ENCODE assay signal across 8 mouse cellular contexts in the genomic region with DNA sequence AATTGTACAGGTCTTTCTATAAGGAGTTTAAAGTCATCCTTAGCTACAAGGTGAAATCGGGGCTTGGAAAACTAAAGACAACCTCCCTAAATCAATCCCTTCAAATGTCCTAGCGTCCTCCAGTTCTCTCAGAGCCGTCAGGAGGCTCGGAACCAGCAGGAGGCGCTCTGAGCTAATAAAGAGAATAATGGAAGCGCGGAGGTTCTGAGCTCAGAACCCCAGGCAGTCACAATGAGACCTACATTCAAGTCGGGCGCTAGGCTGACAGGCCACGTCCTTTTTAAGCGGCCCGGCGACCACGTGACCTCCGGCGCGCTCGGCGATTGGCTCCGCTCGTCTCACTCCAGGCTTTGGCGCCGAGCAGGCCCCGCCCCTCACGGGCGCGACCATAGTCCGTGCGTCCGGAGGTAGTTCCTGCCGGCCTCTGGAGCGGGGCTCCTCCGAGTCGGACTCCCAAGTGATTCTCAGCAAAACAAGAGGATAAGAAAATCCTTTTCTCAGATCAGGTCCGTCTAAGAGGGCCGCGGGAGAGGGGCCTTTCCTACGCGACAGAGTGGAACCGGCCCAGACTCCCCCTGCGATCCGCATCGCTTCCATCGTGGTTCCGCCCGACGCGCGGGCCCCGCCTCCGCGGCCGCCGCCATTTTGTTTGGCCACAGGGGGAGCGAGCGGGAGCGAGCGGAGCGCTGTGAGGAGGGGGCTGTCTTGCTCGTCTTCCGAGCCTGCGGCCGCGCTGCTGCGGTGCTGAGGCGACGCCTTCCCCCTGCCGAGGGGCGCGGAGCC. TPM values are rescaled to one million over a fixed set of nuclear protein-coding genes. Genes with fewer than 3 reads are reported as not detected.
DNase-seq lines count a peak whose midpoint lies in the region; ATAC-seq and TF ChIP-seq lines count a peak whose summit lies in the region.

Gene Smc3, plus strand, starts transcription at position 642 of the 783 bp plus-strand sequence.

- peaks cover 12% of the 10 kb centered on the region for H3K4me1 ChIP-seq in embryonic facial prominence, embryonic 13.5 days
- H3K4me1 ChIP-seq in kidney, adult 2 months (ENCODE audit: control insufficient read depth, insufficient read depth, low read length): peaks cover 13% of the 10 kb centered on the region
- peaks cover 14% of the 10 kb centered on the region for H3K4me1 ChIP-seq in limb, embryonic 12.5 days (replicated peaks)
- H3K4me1 ChIP-seq in midbrain, embryonic 15.5 days: peaks cover 20% of the 10 kb centered on the region
- H3K4me1 ChIP-seq in spleen, adult 2 months (ENCODE audit: control insufficient read depth, insufficient read depth, insufficient read length): no peaks in the 10 kb centered on the region; the same call in 1 of the 2 replicates

- peak within 1 kb of the TSS; percentile 95 for H3K4me3 ChIP-seq in embryonic facial prominence, embryonic 13.5 days
- H3K4me3 ChIP-seq in kidney, adult 2 months (ENCODE audit: insufficient read depth, low read depth, low read length): peak within 1 kb of the TSS; percentile 85
- H3K4me3 ChIP-seq in limb, embryonic 12.5 days (replicated peaks): peak within 1 kb of the TSS; percentile 89
- H3K4me3 ChIP-seq in midbrain, embryonic 15.5 days: peak within 1 kb of the TSS; percentile 78
- peak within 1 kb of the TSS; percentile 100 for H3K4me3 ChIP-seq in spleen, adult 2 months (ENCODE audit: extremely low read depth, insufficient read depth, insufficient read length)

- peak within 1 kb of the TSS; percentile 96 for H3K9ac ChIP-seq in embryonic facial prominence, embryonic 13.5 days
- peak within 1 kb of the TSS; percentile 96 for H3K9ac ChIP-seq in limb, embryonic 12.5 days (replicated peaks)
- H3K9ac ChIP-seq in midbrain, embryonic 15.5 days: peak within 1 kb of the TSS; percentile 81

- WGBS in embryonic facial prominence, embryonic 13.5 days: under 1% methylated on average over 70 of the region's 70 CpGs
- under 1% methylated on average over 70 of the region's 70 CpGs for WGBS in kidney, adult 2 months
- under 1% methylated on average over 70 of the region's 70 CpGs for WGBS in limb, embryonic 12.5 days
- under 1% methylated on average over 68 of the region's 70 CpGs for WGBS in midbrain, embryonic 15.5 days
- WGBS in spleen, adult 2 months: under 1% methylated on average over 70 of the region's 70 CpGs

- H3K27ac ChIP-seq in embryonic facial prominence, embryonic 13.5 days: peak within 1 kb of the TSS; percentile 97
- H3K27ac ChIP-seq in kidney, adult 2 months (ENCODE audit: insufficient read depth, low read depth, low read length): peak within 1 kb of the TSS; percentile 97
- peak within 1 kb of the TSS; percentile 97 for H3K27ac ChIP-seq in limb, embryonic 12.5 days
- peak within 1 kb of the TSS; percentile 96 for H3K27ac ChIP-seq in midbrain, embryonic 15.5 days
- peak within 1 kb of the TSS; percentile 95 for H3K27ac ChIP-seq in spleen, adult 2 months (ENCODE audit: insufficient read depth, low read length)

- peak; percentile 99 for DNase-seq in 3134 (ENCODE audit: extremely low read depth, insufficient read length, low spot score)
- peak; percentile 99 for DNase-seq in adrenal gland, postnatal 36 days
- peak; percentile 99 to 100 for DNase-seq in heart, adult 18-20 months
- DNase-seq in kidney, adult 2 months: peak; percentile 99
- peak; percentile 96 to 99 for DNase-seq in spleen, adult 2 months (ENCODE audit: low read depth in 1 of 2, low spot score in 2 of 2)

- ATAC-seq in embryonic facial prominence, embryonic 13.5 days (ENCODE audit: insufficient number of reproducible peaks, insufficient read depth, low FRiP score, low TSS enrichment, low read depth): peak; percentile 97
- peak; percentile 95 for ATAC-seq in limb, embryonic 12.5 days (ENCODE audit: insufficient number of reproducible peaks, insufficient read depth, low FRiP score, low TSS enrichment, low read depth)
- ATAC-seq in midbrain, embryonic 15.5 days (replicated peaks): peak; percentile 97

- peak within 1 kb of the TSS; percentile 93 for H3K4me2 ChIP-seq in embryonic facial prominence, embryonic 13.5 days
- peak within 1 kb of the TSS; percentile 95 for H3K4me2 ChIP-seq in limb, embryonic 12.5 days
- H3K4me2 ChIP-seq in midbrain, embryonic 15.5 days: peak within 1 kb of the TSS; percentile 66

- peaks cover 19% of the 10 kb centered on the region for H3K36me3 ChIP-seq in embryonic facial prominence, embryonic 13.5 days
- no peaks in the 10 kb centered on the region for H3K36me3 ChIP-seq in kidney, adult 2 months (ENCODE audit: control insufficient read depth, insufficient read depth, low read length)
- peaks cover 24% of the 10 kb centered on the region for H3K36me3 ChIP-seq in limb, embryonic 12.5 days
- peaks cover 5% of the 10 kb centered on the region; the same call in 1 of the 2 replicates for H3K36me3 ChIP-seq in midbrain, embryonic 15.5 days (replicated peaks)
- H3K36me3 ChIP-seq in spleen, adult 2 months (ENCODE audit: control insufficient read depth, insufficient read depth, low read length): peaks cover 1% of the 10 kb centered on the region

- peak; percentile 97 for TF ChIP-seq POLR2A in kidney, adult 2 months (IDR thresholded peaks at IDR 0.05; ENCODE audit: low read depth, low read length)
- peak; percentile 94 for TF ChIP-seq POLR2A in spleen, adult 2 months (IDR thresholded peaks at IDR 0.05; ENCODE audit: low read depth, low read length)

- H3K27me3 ChIP-seq in embryonic facial prominence, embryonic 13.5 days: no peaks in the 10 kb centered on the region
- no peaks in the 10 kb centered on the region for H3K27me3 ChIP-seq in kidney, adult 2 months (replicated peaks; ENCODE audit: control insufficient read depth, insufficient read depth, low read length)
- no peaks in the 10 kb centered on the region for H3K27me3 ChIP-seq in limb, embryonic 12.5 days
- no peaks in the 10 kb centered on the region for H3K27me3 ChIP-seq in midbrain, embryonic 15.5 days (replicated peaks)
- H3K27me3 ChIP-seq in spleen, adult 2 months (ENCODE audit: control insufficient read depth, insufficient read depth, low read length): no peaks in the 10 kb centered on the region

- TF ChIP-seq CTCF in kidney, adult 2 months (conservative IDR thresholded peaks at IDR 0.05; ENCODE audit: insufficient read depth, insufficient read length, low read depth, low read length): peak; percentile 93
- TF ChIP-seq CTCF in spleen, adult 2 months (IDR thresholded peaks at IDR 0.05; ENCODE audit: extremely low read depth, insufficient read depth, insufficient read length, insufficient replicate concordance): peak; percentile 92; the same call in 1 of the 2 replicates

- H3K9me3 ChIP-seq in embryonic facial prominence, embryonic 13.5 days: no peaks in the 10 kb centered on the region
- H3K9me3 ChIP-seq in limb, embryonic 12.5 days: no peaks in the 10 kb centered on the region
- no peaks in the 10 kb centered on the region for H3K9me3 ChIP-seq in midbrain, embryonic 15.5 days

RNA-seq across cellular contexts. Expression of gene Smc3, which starts in this region (rescaled TPM):
- 10 to 100 TPM; 32.5 TPM for total RNA-seq in adrenal gland, postnatal 36 days (2021)
- polyA plus RNA-seq in embryonic facial prominence, embryonic 13.5 days (2015; fragmentation: Nextera tagmentation; extraction: Ambion mirVana): 87.2 and 89.2 TPM in 2 replicates
- 10 to 100 TPM; 20.2 to 22.6 TPM for total RNA-seq in heart, adult 18-20 months (2021)
- 3.3 and 5.1 TPM in 2 replicates for polyA plus RNA-seq in kidney, adult 2 months (2012; rRNA removed)
- polyA plus RNA-seq in limb, embryonic 12.5 days (2016; fragmentation: Nextera tagmentation; extraction: Ambion mirVana): 83.4 and 83.8 TPM in 2 replicates
- 60.0 and 61.1 TPM in 2 replicates for polyA plus RNA-seq in midbrain, embryonic 15.5 days (2015; fragmentation: Nextera tagmentation; extraction: Ambion mirVana)
- polyA plus RNA-seq in spleen, adult 2 months (2012; rRNA removed): 2.9 and 3.6 TPM in 2 replicates

Comparison
In these comparisons a context has a peak if more than half of its experiments do, and no peak if none do; other contexts are left out.
1. Peak in every context shown above with its lines: DNase-seq, ATAC-seq, H3K4me3 ChIP-seq and H3K27ac ChIP-seq.
2. RNA of gene Smc3 (polyA plus RNA-seq): 87.2 to 89.2 TPM in embryonic facial prominence, embryonic 13.5 days, 83.4 to 83.8 TPM in limb, embryonic 12.5 days and 60.0 to 61.1 TPM in midbrain, embryonic 15.5 days; 3.3 to 5.1 TPM in kidney, adult 2 months and 2.9 to 3.6 TPM in spleen, adult 2 months; every median in the first group is over 10 times any median in the second.